Mouse (Mus musculus) layer of hippocampus, adult 18-20 months (tissue): ENCODE results near the gene Timm10. TPM values are rescaled to one million over a fixed set of nuclear protein-coding genes. Genes with fewer than 3 reads are reported as not detected.
"Not testable (repeated sequence)": the region's sequence is repeated elsewhere in the genome, so short reads cannot be mapped to it uniquely, and the experiment has no call there.

Experiments
- DNase-seq, 2 experiments: peaks; one replicate each; pipeline ENCODE4 v3.0.0; 2022; ENCODE audit warnings: low spot score in 2 of 2
- long read RNA-seq: library from polyadenylated mRNA; stranded (forward); transcript quantifications from one replicate; pipeline ENCODE4 v2.0.0, GENCODE M21; 2021
- total RNA-seq, 2 experiments: library from RNA; stranded (reverse); gene quantifications; 2 replicates each; pipeline ENCODE4 v1.2.3; 2021

The Timm10 gene
- 10 to 100 TPM; 52.0 to 57.7 TPM for total RNA-seq
- long read RNA-seq, transcript Timm10-201 (3 exons, 690 nt): major isoform, 17 of 19 reads
- long read RNA-seq, partial matches to known transcripts: 2 of 19 reads
- long read RNA-seq, other reads (novel, unspliced or antisense): 0 of 19 reads

GRCm38 (mm10) chr2:84826488-84827282, at the start of gene Timm10:
Gene Timm10, plus strand, starts transcription at chr2:84826997.
- DNase-seq: peak; percentile 86 to 96

GRCm38 (mm10) chr2:84777706-84778105, 49.1 kb upstream of the Timm10 start:
- no peak for DNase-seq

- no peak for DNase-seq
Observed at GRCm38 (mm10) chr2:84779210-84779609, 47.6 kb upstream of the Timm10 start.

- no peak for DNase-seq
Observed at GRCm38 (mm10) chr2:84783315-84783714, 43.5 kb upstream of the Timm10 start.

GRCm38 (mm10) chr2:84783840-84784566, 42.8 kb upstream of the Timm10 start:
- DNase-seq: no peak

- no peak for DNase-seq
Observed at GRCm38 (mm10) chr2:84788316-84788715, 38.5 kb upstream of the Timm10 start.

GRCm38 (mm10) chr2:84790418-84790817, 36.4 kb upstream of the Timm10 start:
- DNase-seq: no peak

- DNase-seq: no peak
Observed at GRCm38 (mm10) chr2:84792516-84792915, 34.3 kb upstream of the Timm10 start.

- DNase-seq: no peak
Observed at GRCm38 (mm10) chr2:84793154-84793553, 33.6 kb upstream of the Timm10 start.

GRCm38 (mm10) chr2:84793871-84794270, 32.9 kb upstream of the Timm10 start:
- DNase-seq: no peak

- peak; percentile 73 to 94 for DNase-seq
Observed at GRCm38 (mm10) chr2:84797833-84798492, 28.8 kb upstream of the Timm10 start.

- peak; percentile 52 to 73 for DNase-seq
Observed at GRCm38 (mm10) chr2:84798493-84798921, 28.3 kb upstream of the Timm10 start, which contains the start of gene Ube2l6. Gene Ube2l6, plus strand, starts transcription at chr2:84798828.

GRCm38 (mm10) chr2:84799041-84799561, 27.7 kb upstream of the Timm10 start:
- DNase-seq: peak; percentile 51 to 85

- no peak for DNase-seq
Observed at GRCm38 (mm10) chr2:84800304-84800703, 26.5 kb upstream of the Timm10 start.

GRCm38 (mm10) chr2:84801223-84801622, 25.6 kb upstream of the Timm10 start:
- DNase-seq: not testable (repeated sequence)

- DNase-seq: no peak
Observed at GRCm38 (mm10) chr2:84803963-84804362, 22.8 kb upstream of the Timm10 start.

- DNase-seq: no peak
Observed at GRCm38 (mm10) chr2:84806546-84806945, 20.3 kb upstream of the Timm10 start.

- DNase-seq: no peak
Observed at GRCm38 (mm10) chr2:84809330-84809729, 17.5 kb upstream of the Timm10 start.

- no peak for DNase-seq
Observed at GRCm38 (mm10) chr2:84810526-84810885, 16.3 kb upstream of the Timm10 start.

- DNase-seq: peak; percentile 75 to 92
Observed at GRCm38 (mm10) chr2:84810886-84811577, 15.8 kb upstream of the Timm10 start.

GRCm38 (mm10) chr2:84811880-84812279, 14.9 kb upstream of the Timm10 start:
- DNase-seq: no peak
